Mouse (Mus musculus): ENCODE data around the gene Agxt2.

Gene Agxt2

GRCm38 (mm10) chr15:10358039-10358948, at the start of gene Agxt2:
TSS of gene Agxt2 (plus strand) at chr15:10358532.
- DNase-seq (ENCODE audit: low read depth), result no peak

GRCm38 (mm10) chr15:10311826-10312225, 46.5 kb upstream of the Agxt2 start:
- no peak for DNase-seq (ENCODE audit: low read depth)

- DNase-seq (ENCODE audit: low read depth), result peak; percentile 69
Observed at GRCm38 (mm10) chr15:10313522-10314455, 44.5 kb upstream of the Agxt2 start.

- no peak for DNase-seq (ENCODE audit: low read depth)
Observed at GRCm38 (mm10) chr15:10325080-10325479, 33.3 kb upstream of the Agxt2 start, which contains the start of gene Gm21973. TSS of gene Gm21973 (plus strand) at chr15:10325380.

GRCm38 (mm10) chr15:10330626-10331025, 27.7 kb upstream of the Agxt2 start:
- no peak for DNase-seq (ENCODE audit: low read depth)

GRCm38 (mm10) chr15:10332566-10332965, 25.8 kb upstream of the Agxt2 start:
- DNase-seq (ENCODE audit: low read depth), result no peak

GRCm38 (mm10) chr15:10338606-10339005, 19.7 kb upstream of the Agxt2 start:
- DNase-seq (ENCODE audit: low read depth), result no peak

- DNase-seq (ENCODE audit: low read depth), result no peak
Observed at GRCm38 (mm10) chr15:10347044-10347443, 11.3 kb upstream of the Agxt2 start.

GRCm38 (mm10) chr15:10366331-10366730, 8.0 kb downstream of the Agxt2 start:
- no peak for DNase-seq (ENCODE audit: low read depth)

GRCm38 (mm10) chr15:10375404-10375803, 17.1 kb downstream of the Agxt2 start:
- no peak for DNase-seq (ENCODE audit: low read depth)

- no peak for DNase-seq (ENCODE audit: low read depth)
Observed at GRCm38 (mm10) chr15:10378338-10378959, 20.1 kb downstream of the Agxt2 start.

GRCm38 (mm10) chr15:10379757-10380458, 21.6 kb downstream of the Agxt2 start:
- no peak for DNase-seq (ENCODE audit: low read depth)

GRCm38 (mm10) chr15:10387263-10387662, 28.9 kb downstream of the Agxt2 start:
- DNase-seq (ENCODE audit: low read depth), result no peak

- no peak for DNase-seq (ENCODE audit: low read depth)
Observed at GRCm38 (mm10) chr15:10399795-10400194, 41.5 kb downstream of the Agxt2 start.

GRCm38 (mm10) chr15:10400415-10400814, 42.1 kb downstream of the Agxt2 start:
- peak; percentile 2 for DNase-seq (ENCODE audit: low read depth)

GRCm38 (mm10) chr15:10409842-10410241, 51.5 kb downstream of the Agxt2 start:
- no peak for DNase-seq (ENCODE audit: low read depth)

GRCm38 (mm10) chr15:10410881-10411280, 52.5 kb downstream of the Agxt2 start:
- DNase-seq (ENCODE audit: low read depth), result no peak

- no peak for DNase-seq (ENCODE audit: low read depth)
Observed at GRCm38 (mm10) chr15:10413656-10414055, 55.3 kb downstream of the Agxt2 start.

GRCm38 (mm10) chr15:10421138-10421784, 62.9 kb downstream of the Agxt2 start:
- DNase-seq (ENCODE audit: low read depth), result no peak

- no peak for DNase-seq (ENCODE audit: low read depth)
Observed at GRCm38 (mm10) chr15:10421785-10422144, 63.4 kb downstream of the Agxt2 start.

- no peak for DNase-seq (ENCODE audit: low read depth)
Observed at GRCm38 (mm10) chr15:10426124-10426523, 67.8 kb downstream of the Agxt2 start.

All from naive thymus-derived CD4-positive, alpha-beta T cell, adult 2 months (primary cell).